ENCODE assay signal across 8 mouse cellular contexts in the genomic region with DNA sequence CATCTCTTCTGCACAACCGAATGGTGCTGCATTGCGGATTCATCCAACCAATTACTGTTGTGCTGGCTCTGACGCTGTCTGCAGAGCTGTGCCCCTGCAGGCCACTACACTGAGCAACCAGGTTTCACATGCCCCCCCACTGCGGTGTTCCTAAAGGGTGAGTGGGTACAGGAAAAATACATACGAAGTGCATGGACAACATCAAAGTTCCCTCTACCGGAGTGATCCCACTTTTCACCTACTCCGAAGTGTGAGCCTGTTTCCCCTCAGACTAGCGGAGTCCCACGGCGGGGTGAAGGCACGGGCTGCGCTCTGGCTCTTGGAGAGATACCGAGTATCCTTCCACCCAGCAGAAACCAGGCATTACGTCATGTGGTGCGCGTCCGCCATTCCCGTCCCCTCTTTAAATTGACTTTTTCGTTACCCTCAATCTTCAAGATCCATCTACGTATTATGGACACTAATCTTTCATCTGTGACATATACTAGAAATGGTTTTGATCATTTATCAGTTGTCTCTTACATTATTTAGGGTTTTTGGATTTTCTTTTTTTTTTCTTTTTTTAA. TPM values are rescaled to one million over a fixed set of nuclear protein-coding genes. Genes with fewer than 3 reads are reported as not detected.
DNase-seq lines count a peak whose midpoint lies in the region; ATAC-seq lines count a peak whose summit lies in the region.

No protein-coding gene starts in this region.

- H3K27me3 ChIP-seq in forebrain, embryonic 14.5 days (replicated peaks; ENCODE audit: control insufficient read depth, insufficient read depth, low read length): no peaks in the 10 kb centered on the region
- no peaks in the 10 kb centered on the region for H3K27me3 ChIP-seq in neural tube, embryonic 15.5 days (replicated peaks)

- H3K4me2 ChIP-seq in forebrain, embryonic 14.5 days (ENCODE audit: low read length): peak overlapping the region; percentile 58
- peak overlapping the region; percentile 58 for H3K4me2 ChIP-seq in neural tube, embryonic 15.5 days

- H3K36me3 ChIP-seq in forebrain, embryonic 14.5 days (ENCODE audit: control insufficient read depth, insufficient read depth, low read length): no peaks in the 10 kb centered on the region
- no peaks in the 10 kb centered on the region for H3K36me3 ChIP-seq in neural tube, embryonic 15.5 days

- peak; percentile 87 for DNase-seq in ES-CJ7 (ENCODE audit: low read depth, low spot score)
- DNase-seq in cerebellum, adult 11 months: peak; percentile 90
- peak; percentile 96 for DNase-seq in forebrain, embryonic 14.5 days (ENCODE audit: low spot score)
- peak; percentile 75 to 82 for DNase-seq in heart, postnatal 14 days
- peak; percentile 79 to 87 for DNase-seq in layer of hippocampus, adult 18-20 months (ENCODE audit: low spot score in 2 of 2)
- DNase-seq in lung, adult 18-20 months: peak; percentile 80 to 84
- peak; percentile 83 for DNase-seq in testis, postnatal 10 days (ENCODE audit: low spot score)

- H3K4me3 ChIP-seq in forebrain, embryonic 14.5 days (ENCODE audit: low read depth, low read length): peak overlapping the region; percentile 56
- H3K4me3 ChIP-seq in neural tube, embryonic 15.5 days (replicated peaks): peak overlapping the region; percentile 69

- WGBS in forebrain, embryonic 14.5 days: under 1% methylated on average over 20 of the region's 20 CpGs
- under 1% methylated on average over 20 of the region's 20 CpGs for WGBS in neural tube, embryonic 15.5 days

- H3K9me3 ChIP-seq in forebrain, embryonic 14.5 days (replicated peaks; ENCODE audit: control insufficient read depth, low read length): no peaks in the 10 kb centered on the region
- no peaks in the 10 kb centered on the region for H3K9me3 ChIP-seq in neural tube, embryonic 15.5 days (replicated peaks)

- peak; percentile 85 for ATAC-seq in forebrain, embryonic 14.5 days
- ATAC-seq in neural tube, embryonic 15.5 days (ENCODE audit: low FRiP score): peak; percentile 91

- peak overlapping the region; percentile 99 for H3K27ac ChIP-seq in forebrain, embryonic 14.5 days (ENCODE audit: low read depth, low read length)
- peak overlapping the region; percentile 100 for H3K27ac ChIP-seq in neural tube, embryonic 15.5 days (replicated peaks)

- peak overlapping the region; percentile 80 for H3K9ac ChIP-seq in forebrain, embryonic 14.5 days (ENCODE audit: low read length)
- H3K9ac ChIP-seq in neural tube, embryonic 15.5 days (replicated peaks): peak overlapping the region; percentile 68

- H3K4me1 ChIP-seq in forebrain, embryonic 14.5 days (ENCODE audit: control insufficient read depth, insufficient read depth, low read length): peaks cover 14% of the 10 kb centered on the region
- H3K4me1 ChIP-seq in neural tube, embryonic 15.5 days: peaks cover 27% of the 10 kb centered on the region

- intact Hi-C loops in heart, postnatal 14 days (cut with DNase I): loop anchor here (2.0 to 5.0 kb wide), 2 partner anchors 40 to 58 kb away; a partner anchor contains a TSS

RNA-seq across cellular contexts. Expression of a gene that starts 0.6 kb away (rescaled TPM):
- 3.9 and 4.0 TPM in 2 replicates for polyA plus RNA-seq in forebrain, embryonic 14.5 days (2014; fragmentation: Nextera tagmentation; extraction: Ambion mirVana)
- 1 to 10 TPM; 6.0 to 6.3 TPM for total RNA-seq in heart, postnatal 14 days (2021)
- total RNA-seq in layer of hippocampus, adult 18-20 months (2021): 10 to 100 TPM; 13.5 to 13.9 TPM
- 8.3 and 8.7 TPM in 2 replicates for polyA plus RNA-seq in neural tube, embryonic 15.5 days (2015; fragmentation: Nextera tagmentation; extraction: Ambion mirVana)

RNA-seq across cellular contexts. Expression of a gene that starts 15.5 kb away (rescaled TPM):
- 0.74 and 0.99 TPM in 2 replicates for polyA plus RNA-seq in forebrain, embryonic 14.5 days (2014; fragmentation: Nextera tagmentation; extraction: Ambion mirVana)
- 1 to 10 TPM; 3.3 to 4.0 TPM for total RNA-seq in heart, postnatal 14 days (2021)
- under 1 TPM in 1 of 2 experiments, not detected in 1; 0.20 TPM for total RNA-seq in layer of hippocampus, adult 18-20 months (2021)
- 0.81 and 0.88 TPM in 2 replicates for polyA plus RNA-seq in neural tube, embryonic 15.5 days (2015; fragmentation: Nextera tagmentation; extraction: Ambion mirVana)

RNA-seq across cellular contexts. Expression of a gene that starts 57.7 kb away (rescaled TPM):
- 815 and 924 TPM in 2 replicates for polyA plus RNA-seq in forebrain, embryonic 14.5 days (2014; fragmentation: Nextera tagmentation; extraction: Ambion mirVana)
- 10 to 100 TPM; 78.3 to 88.3 TPM for total RNA-seq in heart, postnatal 14 days (2021)
- 100 to 1,000 TPM; 823 to 869 TPM for total RNA-seq in layer of hippocampus, adult 18-20 months (2021)
- polyA plus RNA-seq in neural tube, embryonic 15.5 days (2015; fragmentation: Nextera tagmentation; extraction: Ambion mirVana): 804 and 915 TPM in 2 replicates

RNA-seq across cellular contexts. Expression of a gene that starts 58.9 kb away (rescaled TPM):
- 94.1 and 133 TPM in 2 replicates for polyA plus RNA-seq in forebrain, embryonic 14.5 days (2014; fragmentation: Nextera tagmentation; extraction: Ambion mirVana)
- 10 to 100 TPM; 70.4 to 74.2 TPM for total RNA-seq in heart, postnatal 14 days (2021)
- total RNA-seq in layer of hippocampus, adult 18-20 months (2021): 10 to 100 TPM; 35.5 to 40.7 TPM
- polyA plus RNA-seq in neural tube, embryonic 15.5 days (2015; fragmentation: Nextera tagmentation; extraction: Ambion mirVana): 119 and 129 TPM in 2 replicates

Comparison
In these comparisons a context has a peak if more than half of its experiments do, and no peak if none do; other contexts are left out.
1. Peak in every context shown above with its lines: DNase-seq, ATAC-seq, H3K4me3 ChIP-seq and H3K27ac ChIP-seq.
2. RNA of a gene that starts 57.7 kb away (total RNA-seq): 823 to 869 TPM in layer of hippocampus, adult 18-20 months; 78.3 to 88.3 TPM in heart, postnatal 14 days; every median in the first group is over 4 times any median in the second.